Mouse (Mus musculus): ENCODE data around the gene Hsd17b12. TPM values are rescaled to one million over a fixed set of nuclear protein-coding genes. Genes with fewer than 3 reads are reported as not detected.

The Hsd17b12 gene
- polyA plus RNA-seq, 1 experiment from 2014 or later, result 102 TPM

DNA sequence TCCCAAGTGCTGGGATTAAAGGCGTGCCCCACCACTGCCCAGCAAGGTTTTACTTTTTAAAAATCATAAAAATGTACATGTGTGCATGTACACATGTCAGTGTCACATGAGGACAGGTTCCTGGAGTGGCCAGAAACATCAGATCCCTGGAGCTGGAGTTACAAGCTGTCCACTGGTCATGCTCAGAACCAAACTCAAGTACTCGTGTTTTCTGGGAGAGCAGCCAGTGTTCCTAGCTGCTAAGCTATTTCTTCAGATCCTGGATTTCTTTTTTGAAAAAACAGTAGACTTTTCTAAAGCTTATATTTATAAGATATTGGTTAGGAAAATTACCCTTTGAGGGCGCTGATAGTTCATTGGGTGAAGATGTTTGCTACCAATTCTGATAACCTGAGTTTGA, 18.6 kb upstream of the Hsd17b12 start:
- no peaks in the 10 kb centered on the region for H3K36me3 ChIP-seq (ENCODE audit: insufficient read depth, low read length)
- no peaks in the 10 kb centered on the region; the same call in 1 of the 2 replicates for H3K4me1 ChIP-seq (replicated peaks; ENCODE audit: insufficient read depth, low read length)
- TF ChIP-seq CTCF (IDR thresholded peaks at IDR 0.05; ENCODE audit: low read depth), result no peak
- no peaks in the 10 kb centered on the region for H3K27me3 ChIP-seq (ENCODE audit: insufficient read depth, low read length)
- no peak overlapping the region for H3K9ac ChIP-seq (ENCODE audit: low read depth, low read length)
- no peak overlapping the region for H3K4me3 ChIP-seq (replicated peaks; ENCODE audit: low read depth, low read length)
- WGBS, result 85% methylated on average over 3 of the region's 3 CpGs
- no peak overlapping the region for H3K27ac ChIP-seq
- no peak overlapping the region for H3K4me2 ChIP-seq (ENCODE audit: low read length)
- H3K9me3 ChIP-seq (replicated peaks; ENCODE audit: low read length), result no peaks in the 10 kb centered on the region
- no peak for ATAC-seq (replicated peaks; ENCODE audit: low FRiP score, low read depth)
- DNase-seq (ENCODE audit: low spot score), result no peak

DNA sequence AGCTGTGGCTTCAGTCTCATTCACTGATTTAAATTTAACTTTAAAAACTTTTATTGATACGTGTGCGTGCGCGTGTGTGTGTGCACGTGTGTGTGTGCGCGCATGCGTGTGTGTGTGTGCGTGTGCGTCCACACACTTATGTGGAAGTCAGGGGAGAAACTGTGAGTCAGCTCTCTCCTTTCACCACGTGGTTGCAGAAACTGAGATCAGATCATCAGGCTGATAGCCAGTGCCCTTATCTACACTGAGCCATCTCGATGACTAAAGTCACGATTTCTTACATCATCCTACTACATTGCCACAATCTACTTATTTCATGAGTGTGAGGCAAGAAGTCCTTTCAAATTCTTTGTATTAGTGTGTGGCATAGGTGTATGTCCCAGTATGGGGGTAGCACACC, 15.8 kb upstream of the Hsd17b12 start:
- no peak for TF ChIP-seq CTCF (IDR thresholded peaks at IDR 0.05; ENCODE audit: low read depth)
- Histone ChIP-seq H3K4me2 (ENCODE audit: low read length) (no peak overlapping the region), H3K27me3 (ENCODE audit: insufficient read depth, low read length) (no peaks in the 10 kb centered on the region), H3K4me1 (replicated peaks; ENCODE audit: insufficient read depth, low read length) (no peaks in the 10 kb centered on the region; the same call in 1 of the 2 replicates), H3K27ac (no peak overlapping the region), H3K4me3 (replicated peaks; ENCODE audit: low read depth, low read length) (no peak overlapping the region), H3K9me3 (replicated peaks; ENCODE audit: low read length) (no peaks in the 10 kb centered on the region), H3K36me3 (ENCODE audit: insufficient read depth, low read length) (no peaks in the 10 kb centered on the region), H3K9ac (ENCODE audit: low read depth, low read length) (no peak overlapping the region)
- 91% methylated on average over 13 of the region's 13 CpGs for WGBS
- ATAC-seq (replicated peaks; ENCODE audit: low FRiP score, low read depth), result no peak
- no peak for DNase-seq (ENCODE audit: low spot score)

DNA sequence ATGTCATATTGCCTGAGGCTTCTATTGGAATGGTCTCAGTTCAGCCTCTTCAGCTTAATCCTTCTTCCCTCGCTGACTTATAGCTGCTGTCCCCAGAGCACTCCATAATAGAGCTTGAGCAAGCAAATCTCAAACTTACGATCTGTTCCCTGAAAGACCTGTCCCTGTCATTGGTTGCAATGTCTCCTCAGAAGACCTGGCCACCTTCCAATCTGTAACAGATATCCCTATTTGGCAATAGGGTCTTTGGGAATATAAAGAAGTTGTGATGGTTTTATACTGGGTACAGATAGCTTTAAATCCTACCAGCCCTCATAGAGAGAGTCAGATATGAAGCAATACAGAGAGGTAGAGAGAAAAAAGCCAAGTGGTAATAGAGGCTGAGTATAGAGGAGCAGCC, 5.4 kb upstream of the Hsd17b12 start:
- H3K27me3 ChIP-seq (ENCODE audit: insufficient read depth, low read length), result no peaks in the 10 kb centered on the region
- WGBS, result 67% methylated on average over 2 of the region's 2 CpGs
- H3K9ac ChIP-seq (ENCODE audit: low read depth, low read length), result no peak overlapping the region
- H3K4me3 ChIP-seq (replicated peaks; ENCODE audit: low read depth, low read length), result no peak overlapping the region
- TF ChIP-seq CTCF (IDR thresholded peaks at IDR 0.05; ENCODE audit: low read depth), result no peak
- no peak overlapping the region for H3K27ac ChIP-seq
- ATAC-seq (replicated peaks; ENCODE audit: low FRiP score, low read depth) (no peak), DNase-seq (ENCODE audit: low spot score) (no peak)
- no peaks in the 10 kb centered on the region for H3K36me3 ChIP-seq (ENCODE audit: insufficient read depth, low read length)
- no peaks in the 10 kb centered on the region for H3K9me3 ChIP-seq (replicated peaks; ENCODE audit: low read length)
- no peaks in the 10 kb centered on the region for H3K4me1 ChIP-seq (replicated peaks; ENCODE audit: insufficient read depth, low read length)
- no peak overlapping the region for H3K4me2 ChIP-seq (ENCODE audit: low read length)

DNA sequence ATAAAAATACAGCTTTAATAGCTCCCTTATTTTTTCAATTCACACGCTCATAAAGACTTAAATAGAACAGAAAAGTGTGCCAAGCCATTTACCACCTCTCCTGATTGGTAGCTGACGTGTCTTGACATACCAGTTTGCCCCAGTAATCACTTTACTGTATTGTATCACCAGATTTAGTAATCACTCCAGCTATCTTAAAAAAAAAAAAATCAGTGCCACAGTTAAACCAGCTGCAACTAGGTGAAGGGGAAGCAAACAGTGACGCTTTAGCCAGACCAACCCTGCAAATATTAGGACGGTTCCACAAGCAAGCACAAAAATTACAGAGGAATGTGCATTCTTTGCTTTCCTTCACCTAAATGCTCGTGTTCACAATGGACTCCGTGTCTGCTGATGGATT, 4.4 kb upstream of the Hsd17b12 start:
- no peaks in the 10 kb centered on the region for H3K4me1 ChIP-seq (replicated peaks; ENCODE audit: insufficient read depth, low read length)
- no peak overlapping the region for H3K4me3 ChIP-seq (replicated peaks; ENCODE audit: low read depth, low read length)
- ATAC-seq (replicated peaks; ENCODE audit: low FRiP score, low read depth) (no peak), DNase-seq (ENCODE audit: low spot score) (no peak)
- H3K36me3 ChIP-seq (ENCODE audit: insufficient read depth, low read length), result no peaks in the 10 kb centered on the region
- no peak overlapping the region for H3K9ac ChIP-seq (ENCODE audit: low read depth, low read length)
- H3K9me3 ChIP-seq (replicated peaks; ENCODE audit: low read length), result no peaks in the 10 kb centered on the region
- no peak overlapping the region for H3K4me2 ChIP-seq (ENCODE audit: low read length)
- 69% methylated on average over 6 of the region's 6 CpGs for WGBS
- no peaks in the 10 kb centered on the region for H3K27me3 ChIP-seq (ENCODE audit: insufficient read depth, low read length)
- H3K27ac ChIP-seq, result no peak overlapping the region
- TF ChIP-seq CTCF (IDR thresholded peaks at IDR 0.05; ENCODE audit: low read depth), result no peak

DNA sequence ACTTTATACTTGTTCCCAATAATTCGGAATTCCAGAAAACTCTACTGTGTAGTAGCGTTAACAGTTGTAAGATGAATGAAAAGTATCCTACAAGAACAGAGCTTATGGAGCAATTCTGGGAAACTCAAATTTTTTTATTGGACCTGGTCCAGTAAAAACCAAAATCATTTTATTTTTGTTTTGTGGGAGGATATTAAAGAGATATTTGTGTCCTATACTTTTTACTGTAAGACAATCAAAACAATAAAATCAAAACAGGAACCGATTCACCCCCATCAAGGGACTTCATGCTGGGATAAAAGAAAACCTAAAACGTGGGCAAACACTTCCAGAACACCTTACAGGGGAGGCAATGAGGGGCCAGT, 738 bp upstream of the Hsd17b12 start:
- 14% methylated on average over 4 of the region's 4 CpGs for WGBS
- Histone ChIP-seq H3K9me3 (replicated peaks; ENCODE audit: low read length) (no peaks in the 10 kb centered on the region), H3K36me3 (ENCODE audit: insufficient read depth, low read length) (no peaks in the 10 kb centered on the region), H3K27ac (peak overlapping the region; percentile 65; the same call in 1 of the 2 replicates), H3K9ac (ENCODE audit: low read depth, low read length) (no peak overlapping the region), H3K4me2 (ENCODE audit: low read length) (peak overlapping the region; percentile 59), H3K4me3 (replicated peaks; ENCODE audit: low read depth, low read length) (peak overlapping the region; percentile 38), H3K4me1 (replicated peaks; ENCODE audit: insufficient read depth, low read length) (no peaks in the 10 kb centered on the region; the same call in 1 of the 2 replicates), H3K27me3 (ENCODE audit: insufficient read depth, low read length) (no peaks in the 10 kb centered on the region)
- no peak for DNase-seq (ENCODE audit: low spot score)
- no peak for ATAC-seq (replicated peaks; ENCODE audit: low FRiP score, low read depth)
- TF ChIP-seq CTCF (IDR thresholded peaks at IDR 0.05; ENCODE audit: low read depth), result no peak

DNA sequence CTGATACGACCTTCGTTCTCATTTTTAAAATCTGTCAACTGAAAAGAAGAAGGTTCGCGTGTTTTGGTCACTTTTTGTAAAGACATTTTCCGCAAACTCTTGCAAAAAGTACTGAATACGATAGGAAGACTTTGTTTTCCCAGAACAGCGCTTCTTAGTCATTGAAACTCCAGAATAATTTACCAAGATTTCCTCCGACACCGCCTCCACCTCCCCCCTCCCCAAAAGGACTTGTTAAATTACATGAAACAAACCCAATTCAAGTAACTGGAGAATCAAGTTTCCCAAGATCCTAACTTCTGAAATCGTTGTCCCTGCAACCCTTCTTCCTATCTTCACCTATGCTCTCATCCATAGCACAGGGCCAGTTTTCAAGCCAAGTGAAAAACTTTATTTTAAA, 713 bp downstream of the Hsd17b12 start:
- Histone ChIP-seq H3K9me3 (replicated peaks; ENCODE audit: low read length) (no peaks in the 10 kb centered on the region), H3K27me3 (ENCODE audit: insufficient read depth, low read length) (no peaks in the 10 kb centered on the region), H3K4me3 (replicated peaks; ENCODE audit: low read depth, low read length) (peak overlapping the region; percentile 75), H3K4me1 (replicated peaks; ENCODE audit: insufficient read depth, low read length) (no peaks in the 10 kb centered on the region; the same call in 1 of the 2 replicates), H3K4me2 (ENCODE audit: low read length) (peak overlapping the region; percentile 83), H3K9ac (ENCODE audit: low read depth, low read length) (peak overlapping the region; percentile 85), H3K36me3 (ENCODE audit: insufficient read depth, low read length) (no peaks in the 10 kb centered on the region), H3K27ac (peak overlapping the region; percentile 89)
- DNase-seq (ENCODE audit: low spot score) (no peak), ATAC-seq (replicated peaks; ENCODE audit: low FRiP score, low read depth) (no peak)
- no peak for TF ChIP-seq CTCF (IDR thresholded peaks at IDR 0.05; ENCODE audit: low read depth)
- WGBS, result 1% methylated on average over 10 of the region's 10 CpGs

DNA sequence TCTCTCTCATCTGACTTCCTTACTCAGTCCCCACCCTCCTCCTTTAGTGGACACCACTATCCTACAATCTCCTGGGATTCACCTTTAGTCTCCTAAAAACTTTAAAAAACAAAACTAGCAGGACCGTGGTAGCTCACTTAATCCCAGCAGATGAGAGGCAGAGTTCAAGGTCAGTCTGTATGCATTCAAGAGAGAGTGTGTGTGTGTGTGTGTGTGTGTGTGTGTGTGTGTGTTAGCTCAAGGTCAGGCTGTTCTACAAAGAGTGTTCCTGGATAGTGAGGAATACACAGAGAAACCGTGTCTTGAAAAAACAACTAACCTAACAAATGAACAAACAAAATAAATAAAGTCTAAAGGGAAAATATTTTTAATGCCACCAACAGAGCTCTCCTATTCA, 12.6 kb downstream of the Hsd17b12 start:
- WGBS, result 56% methylated on average over 2 of the region's 2 CpGs
- Histone ChIP-seq H3K36me3 (ENCODE audit: insufficient read depth, low read length) (no peaks in the 10 kb centered on the region), H3K27me3 (ENCODE audit: insufficient read depth, low read length) (no peaks in the 10 kb centered on the region), H3K4me1 (replicated peaks; ENCODE audit: insufficient read depth, low read length) (no peaks in the 10 kb centered on the region), H3K9ac (ENCODE audit: low read depth, low read length) (no peak overlapping the region), H3K27ac (no peak overlapping the region), H3K4me3 (replicated peaks; ENCODE audit: low read depth, low read length) (no peak overlapping the region), H3K9me3 (replicated peaks; ENCODE audit: low read length) (no peaks in the 10 kb centered on the region), H3K4me2 (ENCODE audit: low read length) (no peak overlapping the region)
- ATAC-seq (replicated peaks; ENCODE audit: low FRiP score, low read depth) (no peak), DNase-seq (ENCODE audit: low spot score) (no peak)
- no peak for TF ChIP-seq CTCF (IDR thresholded peaks at IDR 0.05; ENCODE audit: low read depth)

All from kidney, postnatal 0 days (tissue).